Mouse (Mus musculus): ENCODE data around the gene 1700025C18Rik. TPM values are rescaled to one million over a fixed set of nuclear protein-coding genes. Genes with fewer than 3 reads are reported as not detected.

Gene 1700025C18Rik
- polyA plus RNA-seq, 1 experiment: not detected

DNA sequence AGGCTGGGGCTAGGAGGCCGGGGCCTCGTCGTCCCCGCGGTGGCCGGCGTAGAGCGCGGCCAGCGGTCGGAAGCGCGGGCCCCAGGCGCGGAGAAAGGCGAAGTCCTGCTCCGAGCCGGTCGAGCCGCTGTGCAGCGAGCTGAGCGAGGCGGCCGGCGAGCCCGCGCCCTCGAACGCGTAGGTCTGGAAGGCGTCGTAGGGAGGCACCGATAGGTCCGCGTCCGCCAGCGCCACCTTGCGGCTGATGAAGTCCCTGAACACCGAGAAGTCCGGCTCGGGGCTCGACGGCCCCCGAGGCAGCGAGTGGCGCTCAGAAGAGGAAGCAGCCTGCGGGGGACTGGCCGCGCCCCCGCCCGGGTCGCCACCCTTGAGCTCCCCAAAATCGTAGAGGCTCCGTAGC, 21.6 kb upstream of the 1700025C18Rik start:
- Histone ChIP-seq H3ac (ENCODE audit: control insufficient read depth, insufficient read length) (no peak overlapping the region), H3K36me3 (ENCODE audit: control insufficient read depth, insufficient read depth) (no peaks in the 10 kb centered on the region), H3K4me3 (no peak overlapping the region), H3K27me3 (ENCODE audit: control insufficient read depth, insufficient read depth, insufficient read length) (peaks cover 70% of the 10 kb centered on the region), H3K79me2 (ENCODE audit: control insufficient read depth, insufficient read depth) (no peaks in the 10 kb centered on the region), H3K4me2 (ENCODE audit: low read depth) (no peak overlapping the region)
- TF ChIP-seq POLR2AphosphoS2 (IDR thresholded peaks at IDR 0.05; ENCODE audit: insufficient read length, low read depth) (no peak), MYOD1 (IDR thresholded peaks at IDR 0.05; ENCODE audit: control insufficient read depth in 1 of 3, insufficient read length in 2 of 3, low read depth in 2 of 3) (no peak), SRF (IDR thresholded peaks at IDR 0.05; ENCODE audit: control insufficient read depth, insufficient read length, low read depth) (no peak), MAX (IDR thresholded peaks at IDR 0.05; ENCODE audit: low read depth) (no peak), MYOG (IDR thresholded peaks at IDR 0.05; ENCODE audit: control insufficient read depth in 1 of 3, insufficient read depth in 1 of 3, insufficient read length in 2 of 3, low read depth in 2 of 3) (no peak), E2F4 (IDR thresholded peaks at IDR 0.05; ENCODE audit: insufficient read depth) (no peak), TCF12 (IDR thresholded peaks at IDR 0.05; ENCODE audit: insufficient read depth, poor library complexity, severe bottlenecking) (no peak), USF1 (IDR thresholded peaks at IDR 0.05; ENCODE audit: low read depth) (no peak), POLR2A (IDR thresholded peaks at IDR 0.05; ENCODE audit: insufficient read length, low read depth) (no peak), TCF3 (IDR thresholded peaks at IDR 0.05; ENCODE audit: insufficient read length, low read depth) (no peak), REST (IDR thresholded peaks at IDR 0.05; ENCODE audit: insufficient read depth, insufficient read length) (no peak), CEBPB (IDR thresholded peaks at IDR 0.05; ENCODE audit: insufficient read depth, poor library complexity, severe bottlenecking) (no peak)

GRCm38 (mm10) chr2:165106585-165106984, 16.0 kb upstream of the 1700025C18Rik start:
- no peak overlapping the region for H3K4me3 ChIP-seq
- no peak overlapping the region for H3K4me2 ChIP-seq (ENCODE audit: low read depth)
- H3K79me2 ChIP-seq (ENCODE audit: control insufficient read depth, insufficient read depth): no peaks in the 10 kb centered on the region
- no peak overlapping the region for H3ac ChIP-seq (ENCODE audit: control insufficient read depth, insufficient read length)
- peaks cover 75% of the 10 kb centered on the region for H3K27me3 ChIP-seq (ENCODE audit: control insufficient read depth, insufficient read depth, insufficient read length)
- TF ChIP-seq USF1 (IDR thresholded peaks at IDR 0.05; ENCODE audit: low read depth) (no peak), POLR2AphosphoS2 (IDR thresholded peaks at IDR 0.05; ENCODE audit: insufficient read length, low read depth) (no peak), TCF3 (IDR thresholded peaks at IDR 0.05; ENCODE audit: insufficient read length, low read depth) (no peak), MYOG (IDR thresholded peaks at IDR 0.05; ENCODE audit: control insufficient read depth in 1 of 3, insufficient read depth in 1 of 3, insufficient read length in 2 of 3, low read depth in 2 of 3) (no peak), MYOD1 (IDR thresholded peaks at IDR 0.05; ENCODE audit: control insufficient read depth in 1 of 3, insufficient read length in 2 of 3, low read depth in 2 of 3) (no peak), CEBPB (IDR thresholded peaks at IDR 0.05; ENCODE audit: insufficient read depth, poor library complexity, severe bottlenecking) (no peak), POLR2A (IDR thresholded peaks at IDR 0.05; ENCODE audit: insufficient read length, low read depth) (no peak), MAX (IDR thresholded peaks at IDR 0.05; ENCODE audit: low read depth) (no peak), TCF12 (IDR thresholded peaks at IDR 0.05; ENCODE audit: insufficient read depth, poor library complexity, severe bottlenecking) (no peak), SRF (IDR thresholded peaks at IDR 0.05; ENCODE audit: control insufficient read depth, insufficient read length, low read depth) (no peak), E2F4 (IDR thresholded peaks at IDR 0.05; ENCODE audit: insufficient read depth) (no peak)
- H3K36me3 ChIP-seq (ENCODE audit: control insufficient read depth, insufficient read depth): no peaks in the 10 kb centered on the region

- Histone ChIP-seq H3K4me2 (ENCODE audit: low read depth) (no peak overlapping the region), H3K27me3 (ENCODE audit: control insufficient read depth, insufficient read depth, insufficient read length) (peaks cover 80% of the 10 kb centered on the region), H3ac (ENCODE audit: control insufficient read depth, insufficient read length) (no peak overlapping the region), H3K79me2 (ENCODE audit: control insufficient read depth, insufficient read depth) (no peaks in the 10 kb centered on the region), H3K4me3 (no peak overlapping the region), H3K36me3 (ENCODE audit: control insufficient read depth, insufficient read depth) (no peaks in the 10 kb centered on the region)
- TF ChIP-seq POLR2A (IDR thresholded peaks at IDR 0.05; ENCODE audit: insufficient read length, low read depth) (no peak), POLR2AphosphoS2 (IDR thresholded peaks at IDR 0.05; ENCODE audit: insufficient read length, low read depth) (no peak), MYOD1 (IDR thresholded peaks at IDR 0.05; ENCODE audit: control insufficient read depth in 1 of 3, insufficient read length in 2 of 3, low read depth in 2 of 3) (no peak), E2F4 (IDR thresholded peaks at IDR 0.05; ENCODE audit: insufficient read depth) (no peak), USF1 (IDR thresholded peaks at IDR 0.05; ENCODE audit: low read depth) (no peak), REST (IDR thresholded peaks at IDR 0.05; ENCODE audit: insufficient read depth, insufficient read length) (no peak), MYOG (IDR thresholded peaks at IDR 0.05; ENCODE audit: control insufficient read depth in 1 of 3, insufficient read depth in 1 of 3, insufficient read length in 2 of 3, low read depth in 2 of 3) (no peak), TCF3 (IDR thresholded peaks at IDR 0.05; ENCODE audit: insufficient read length, low read depth) (no peak), MAX (IDR thresholded peaks at IDR 0.05; ENCODE audit: low read depth) (no peak), CEBPB (IDR thresholded peaks at IDR 0.05; ENCODE audit: insufficient read depth, poor library complexity, severe bottlenecking) (no peak), TCF12 (IDR thresholded peaks at IDR 0.05; ENCODE audit: insufficient read depth, poor library complexity, severe bottlenecking) (no peak), SRF (IDR thresholded peaks at IDR 0.05; ENCODE audit: control insufficient read depth, insufficient read length, low read depth) (no peak)
These were observed 15.0 kb upstream of the 1700025C18Rik start for GRCm38 (mm10) chr2:165105513-165106079.

GRCm38 (mm10) chr2:165102920-165103319, 12.4 kb upstream of the 1700025C18Rik start:
- no peak overlapping the region for H3ac ChIP-seq (ENCODE audit: control insufficient read depth, insufficient read length)
- H3K27me3 ChIP-seq (ENCODE audit: control insufficient read depth, insufficient read depth, insufficient read length): peaks cover 82% of the 10 kb centered on the region
- H3K4me3 ChIP-seq: no peak overlapping the region
- no peaks in the 10 kb centered on the region for H3K36me3 ChIP-seq (ENCODE audit: control insufficient read depth, insufficient read depth)
- TF ChIP-seq USF1 (IDR thresholded peaks at IDR 0.05; ENCODE audit: low read depth) (no peak), E2F4 (IDR thresholded peaks at IDR 0.05; ENCODE audit: insufficient read depth) (no peak), MYOD1 (IDR thresholded peaks at IDR 0.05; ENCODE audit: control insufficient read depth in 1 of 3, insufficient read length in 2 of 3, low read depth in 2 of 3) (no peak), TCF3 (IDR thresholded peaks at IDR 0.05; ENCODE audit: insufficient read length, low read depth) (no peak), REST (IDR thresholded peaks at IDR 0.05; ENCODE audit: insufficient read depth, insufficient read length) (peak; percentile 40), POLR2A (IDR thresholded peaks at IDR 0.05; ENCODE audit: insufficient read length, low read depth) (no peak), SRF (IDR thresholded peaks at IDR 0.05; ENCODE audit: control insufficient read depth, insufficient read length, low read depth) (no peak)
- H3K79me2 ChIP-seq (ENCODE audit: control insufficient read depth, insufficient read depth): no peaks in the 10 kb centered on the region
- no peak overlapping the region for H3K4me2 ChIP-seq (ENCODE audit: low read depth)
